Mouse (Mus musculus): ENCODE measurements around the gene Rexo2. TPM values are rescaled to one million over a fixed set of nuclear protein-coding genes. Genes with fewer than 3 reads are reported as not detected.
"Not testable (repeated sequence)": the region's sequence is repeated elsewhere in the genome, so short reads cannot be mapped to it uniquely, and the experiment has no call there.

Rexo2 gene
- polyA plus RNA-seq (2014; fragmentation: Nextera tagmentation; extraction: Ambion mirVana): 81.7 and 84.4 TPM in 2 replicates

DNA sequence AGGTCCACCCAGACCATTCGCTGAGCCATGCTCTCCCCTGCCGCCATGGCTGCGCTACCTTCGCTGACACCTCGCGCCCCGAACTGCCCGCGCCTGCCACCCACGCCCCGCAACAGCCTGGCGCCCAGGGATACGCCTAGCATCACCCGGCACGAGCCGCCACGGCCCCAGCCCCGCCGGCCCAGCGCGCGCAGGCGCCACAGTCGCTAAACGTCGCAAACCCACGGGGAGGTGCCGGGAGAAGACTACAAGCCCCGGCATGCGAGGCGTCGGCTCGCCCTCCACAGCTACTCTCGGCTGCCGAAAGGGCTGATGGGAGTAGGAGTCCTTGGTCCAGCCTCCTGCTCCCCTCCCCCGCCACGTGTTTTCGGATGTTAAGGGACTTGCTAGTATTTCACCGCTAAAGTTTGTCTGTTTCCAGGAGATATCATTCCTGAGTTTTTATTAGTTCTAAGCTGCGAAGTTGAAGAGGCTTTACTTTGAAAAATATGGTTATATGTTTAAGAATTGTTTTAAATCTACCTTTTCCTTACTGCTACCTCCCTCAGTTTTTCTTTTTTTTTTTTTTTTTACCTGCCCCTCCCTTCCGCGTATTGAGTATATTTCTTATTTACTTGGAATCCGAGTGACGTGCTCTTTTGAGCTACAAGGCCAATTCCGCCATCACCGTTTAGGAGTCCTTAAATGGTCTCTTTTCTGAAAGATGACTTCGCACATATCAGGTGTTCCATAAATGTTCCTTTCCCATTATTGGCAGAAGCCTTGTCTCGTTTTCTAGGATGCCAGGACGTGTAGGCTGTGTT is at the start of gene Rexo2:
Gene Rexo2 (minus strand): TSS at position 213 of the 803 bp plus-strand sequence.
- Histone ChIP-seq H3K4me2 (ENCODE audit: low read depth, low read length) (peak within 1 kb of the TSS; percentile 65), H3K4me1 (ENCODE audit: control insufficient read depth, insufficient read depth, low read length) (no peaks in the 10 kb centered on the region), H3K4me3 (ENCODE audit: low read depth, low read length) (peak within 1 kb of the TSS; percentile 68), H3K27ac (replicated peaks; ENCODE audit: low read depth, low read length) (no peak within 1 kb of the TSS), H3K36me3 (replicated peaks; ENCODE audit: control insufficient read depth, insufficient read depth, low read depth, low read length) (no peaks in the 10 kb centered on the region), H3K9me3 (replicated peaks; ENCODE audit: control insufficient read depth, low read length) (no peaks in the 10 kb centered on the region), H3K27me3 (ENCODE audit: control insufficient read depth, insufficient read depth, low read length) (no peaks in the 10 kb centered on the region), H3K9ac (replicated peaks; ENCODE audit: low read length) (peak within 1 kb of the TSS; percentile 69)
- peak; percentile 96 for DNase-seq (ENCODE audit: low spot score)
- peak; percentile 97 for ATAC-seq (replicated peaks; ENCODE audit: insufficient number of reproducible peaks, low FRiP score, low TSS enrichment, low read depth)
- under 1% methylated on average over 49 of the region's 49 CpGs for WGBS

DNA sequence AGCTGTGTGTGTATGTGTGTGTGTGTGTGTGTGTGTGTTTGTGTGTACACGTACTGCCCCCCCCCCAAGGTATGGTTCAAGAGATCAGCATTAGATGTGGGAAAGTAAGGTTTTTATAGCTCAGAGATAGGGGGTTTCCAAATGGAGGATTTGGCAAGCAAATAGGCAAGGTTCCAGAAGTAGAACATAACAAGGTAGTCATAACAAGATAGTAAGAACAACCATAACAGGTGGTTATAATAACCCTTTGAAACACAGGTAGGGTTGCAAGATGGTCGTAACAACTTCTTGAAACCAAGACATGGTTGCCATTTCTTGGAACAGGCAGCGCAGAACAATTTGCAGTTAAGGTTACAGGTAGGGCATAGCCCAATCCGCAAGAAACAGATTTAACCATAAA is 46.1 kb upstream of the Rexo2 start:
- H3K9ac ChIP-seq (replicated peaks; ENCODE audit: low read length): no peak overlapping the region
- WGBS: 93% methylated on average over 4 of the region's 4 CpGs
- H3K9me3 ChIP-seq (replicated peaks; ENCODE audit: control insufficient read depth, low read length): no peaks in the 10 kb centered on the region
- ATAC-seq (replicated peaks; ENCODE audit: insufficient number of reproducible peaks, low FRiP score, low TSS enrichment, low read depth) (no peak), DNase-seq (ENCODE audit: low spot score) (no peak)
- no peak overlapping the region for H3K4me3 ChIP-seq (ENCODE audit: low read depth, low read length)
- H3K27me3 ChIP-seq (ENCODE audit: control insufficient read depth, insufficient read depth, low read length): no peaks in the 10 kb centered on the region
- H3K36me3 ChIP-seq (replicated peaks; ENCODE audit: control insufficient read depth, insufficient read depth, low read depth, low read length): no peaks in the 10 kb centered on the region
- no peaks in the 10 kb centered on the region for H3K4me1 ChIP-seq (ENCODE audit: control insufficient read depth, insufficient read depth, low read length)
- H3K4me2 ChIP-seq (ENCODE audit: low read depth, low read length): no peak overlapping the region
- H3K27ac ChIP-seq (replicated peaks; ENCODE audit: low read depth, low read length): no peak overlapping the region

DNA sequence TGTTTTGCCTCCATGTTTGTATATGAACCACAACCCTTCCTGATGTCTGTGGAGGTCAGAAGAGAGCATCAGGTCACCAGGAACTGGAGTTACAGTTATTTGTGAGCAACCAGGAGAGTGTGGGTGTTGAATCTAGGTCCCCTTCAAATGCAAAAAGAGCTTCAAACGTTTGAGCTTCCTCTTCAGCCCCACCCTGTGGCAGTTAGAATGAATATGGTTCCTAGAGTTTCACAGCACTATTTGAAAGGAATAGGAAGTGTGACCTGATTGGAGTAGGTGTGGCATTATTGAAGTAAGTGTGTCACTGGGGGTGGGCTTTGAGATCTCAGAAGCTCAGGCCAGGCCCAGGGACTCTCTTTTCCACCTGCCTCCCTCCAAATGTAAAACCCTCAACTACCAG is 45.1 kb upstream of the Rexo2 start:
- no peak overlapping the region for H3K9ac ChIP-seq (replicated peaks; ENCODE audit: low read length)
- WGBS: 18% methylated on average over 1 of the region's 1 CpGs
- DNase-seq (ENCODE audit: low spot score) (no peak), ATAC-seq (replicated peaks; ENCODE audit: insufficient number of reproducible peaks, low FRiP score, low TSS enrichment, low read depth) (no peak)
- no peak overlapping the region for H3K4me3 ChIP-seq (ENCODE audit: low read depth, low read length)
- no peaks in the 10 kb centered on the region for H3K9me3 ChIP-seq (replicated peaks; ENCODE audit: control insufficient read depth, low read length)
- no peaks in the 10 kb centered on the region for H3K36me3 ChIP-seq (replicated peaks; ENCODE audit: control insufficient read depth, insufficient read depth, low read depth, low read length)
- no peaks in the 10 kb centered on the region for H3K27me3 ChIP-seq (ENCODE audit: control insufficient read depth, insufficient read depth, low read length)
- H3K4me1 ChIP-seq (ENCODE audit: control insufficient read depth, insufficient read depth, low read length): no peaks in the 10 kb centered on the region
- no peak overlapping the region for H3K27ac ChIP-seq (replicated peaks; ENCODE audit: low read depth, low read length)
- H3K4me2 ChIP-seq (ENCODE audit: low read depth, low read length): no peak overlapping the region

DNA sequence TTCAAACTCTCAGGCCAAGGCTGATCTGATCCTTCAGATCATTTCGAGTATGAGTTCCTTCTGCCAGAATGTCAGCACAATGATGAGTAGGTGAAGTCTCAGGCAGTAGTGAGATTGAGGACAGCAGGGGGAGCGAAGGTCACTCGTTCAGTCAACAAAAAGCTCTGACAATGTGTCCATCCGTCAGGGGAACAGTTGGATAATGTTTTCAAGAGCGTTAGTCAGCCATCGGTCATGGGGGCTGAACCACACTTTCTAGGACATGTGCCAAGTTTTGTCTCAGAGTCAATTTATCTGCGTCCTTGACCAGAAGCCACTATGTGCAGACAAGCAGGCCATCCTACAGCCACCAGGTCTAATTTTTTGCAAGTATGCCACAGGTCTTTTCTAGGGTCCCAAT is 40.0 kb upstream of the Rexo2 start:
- not testable (repeated sequence) for ATAC-seq (replicated peaks; ENCODE audit: insufficient number of reproducible peaks, low FRiP score, low TSS enrichment, low read depth); H3K4me1 ChIP-seq (ENCODE audit: control insufficient read depth, insufficient read depth, low read length); H3K4me2 ChIP-seq (ENCODE audit: low read depth, low read length); H3K9ac ChIP-seq (replicated peaks; ENCODE audit: low read length); H3K27me3 ChIP-seq (ENCODE audit: control insufficient read depth, insufficient read depth, low read length); H3K9me3 ChIP-seq (replicated peaks; ENCODE audit: control insufficient read depth, low read length); H3K4me3 ChIP-seq (ENCODE audit: low read depth, low read length); H3K36me3 ChIP-seq (replicated peaks; ENCODE audit: control insufficient read depth, insufficient read depth, low read depth, low read length); DNase-seq (ENCODE audit: low spot score); H3K27ac ChIP-seq (replicated peaks; ENCODE audit: low read depth, low read length)
- WGBS: no CpG with 5 or more reads among the region's 7 CpGs

DNA sequence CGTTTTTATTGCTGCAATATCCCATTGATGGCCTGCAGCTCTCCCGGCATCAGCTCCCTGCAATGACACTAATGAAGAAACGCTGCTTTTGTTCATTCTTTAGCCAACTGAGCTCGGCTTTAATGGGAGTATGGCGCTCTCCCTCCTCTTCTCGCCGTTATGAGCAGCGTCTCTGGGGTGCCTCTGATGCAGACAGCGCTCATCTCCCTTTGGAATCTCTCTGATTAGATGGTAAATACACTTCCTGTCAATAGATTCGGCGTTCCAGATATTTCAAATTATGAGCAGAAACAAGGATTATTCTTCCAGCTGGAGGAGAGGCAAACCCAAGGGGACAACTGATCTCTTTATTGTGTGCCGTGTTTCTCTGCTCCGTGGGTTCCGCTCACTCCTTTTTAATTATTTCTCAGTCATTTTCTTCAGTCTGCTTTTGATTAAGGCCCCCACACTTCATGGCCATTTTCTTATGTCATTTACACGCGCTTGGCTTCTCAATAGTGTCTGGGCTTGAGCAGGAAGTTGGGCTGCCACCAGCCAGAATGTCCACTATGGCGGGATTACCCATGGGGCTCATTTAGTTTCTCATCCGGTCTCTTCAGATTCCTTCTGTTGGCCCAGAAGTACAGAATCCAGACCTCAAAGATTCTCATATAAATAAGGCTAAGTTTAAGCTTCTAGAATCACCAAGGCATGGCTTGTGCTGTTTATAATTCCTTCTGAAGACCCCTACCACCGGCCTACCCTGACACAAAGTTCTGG is 37.1 kb upstream of the Rexo2 start:
- H3K9ac ChIP-seq (replicated peaks; ENCODE audit: low read length): no peak overlapping the region; the same call in 1 of the 2 replicates
- DNase-seq (ENCODE audit: low spot score): no peak
- no peaks in the 10 kb centered on the region for H3K9me3 ChIP-seq (replicated peaks; ENCODE audit: control insufficient read depth, low read length)
- H3K4me3 ChIP-seq (ENCODE audit: low read depth, low read length): no peak overlapping the region
- no peak for ATAC-seq (replicated peaks; ENCODE audit: insufficient number of reproducible peaks, low FRiP score, low TSS enrichment, low read depth)
- H3K27ac ChIP-seq (replicated peaks; ENCODE audit: low read depth, low read length): no peak overlapping the region
- H3K4me2 ChIP-seq (ENCODE audit: low read depth, low read length): no peak overlapping the region
- H3K4me1 ChIP-seq (ENCODE audit: control insufficient read depth, insufficient read depth, low read length): no peaks in the 10 kb centered on the region
- 49% methylated on average over 19 of the region's 19 CpGs for WGBS
- H3K27me3 ChIP-seq (ENCODE audit: control insufficient read depth, insufficient read depth, low read length): no peaks in the 10 kb centered on the region
- no peaks in the 10 kb centered on the region for H3K36me3 ChIP-seq (replicated peaks; ENCODE audit: control insufficient read depth, insufficient read depth, low read depth, low read length)

GRCm38 (mm10) chr9:48516615-48517371 is 36.4 kb upstream of the Rexo2 start:
- Histone ChIP-seq H3K36me3 (replicated peaks; ENCODE audit: control insufficient read depth, insufficient read depth, low read depth, low read length) (no peaks in the 10 kb centered on the region), H3K27me3 (ENCODE audit: control insufficient read depth, insufficient read depth, low read length) (no peaks in the 10 kb centered on the region), H3K4me1 (ENCODE audit: control insufficient read depth, insufficient read depth, low read length) (no peaks in the 10 kb centered on the region), H3K9me3 (replicated peaks; ENCODE audit: control insufficient read depth, low read length) (no peaks in the 10 kb centered on the region), H3K4me2 (ENCODE audit: low read depth, low read length) (no peak overlapping the region), H3K27ac (replicated peaks; ENCODE audit: low read depth, low read length) (no peak overlapping the region), H3K9ac (replicated peaks; ENCODE audit: low read length) (no peak overlapping the region), H3K4me3 (ENCODE audit: low read depth, low read length) (no peak overlapping the region)
- WGBS: 59% methylated on average over 11 of the region's 11 CpGs
- ATAC-seq (replicated peaks; ENCODE audit: insufficient number of reproducible peaks, low FRiP score, low TSS enrichment, low read depth) (no peak), DNase-seq (ENCODE audit: low spot score) (no peak)

GRCm38 (mm10) chr9:48515332-48515731 is 34.9 kb upstream of the Rexo2 start:
- H3K4me2 ChIP-seq (ENCODE audit: low read depth, low read length): no peak overlapping the region
- no peak for DNase-seq (ENCODE audit: low spot score)
- H3K27ac ChIP-seq (replicated peaks; ENCODE audit: low read depth, low read length): no peak overlapping the region
- no peaks in the 10 kb centered on the region for H3K36me3 ChIP-seq (replicated peaks; ENCODE audit: control insufficient read depth, insufficient read depth, low read depth, low read length)
- H3K4me1 ChIP-seq (ENCODE audit: control insufficient read depth, insufficient read depth, low read length): no peaks in the 10 kb centered on the region
- 78% methylated on average over 1 of the region's 1 CpGs for WGBS
- no peaks in the 10 kb centered on the region for H3K27me3 ChIP-seq (ENCODE audit: control insufficient read depth, insufficient read depth, low read length)
- ATAC-seq (replicated peaks; ENCODE audit: insufficient number of reproducible peaks, low FRiP score, low TSS enrichment, low read depth): no peak
- H3K9ac ChIP-seq (replicated peaks; ENCODE audit: low read length): no peak overlapping the region
- H3K4me3 ChIP-seq (ENCODE audit: low read depth, low read length): no peak overlapping the region
- no peaks in the 10 kb centered on the region for H3K9me3 ChIP-seq (replicated peaks; ENCODE audit: control insufficient read depth, low read length)

Measured in embryonic facial prominence, embryonic 11.5 days (tissue).